Mouse (Mus musculus): ENCODE results near the gene Chka.

DNA sequence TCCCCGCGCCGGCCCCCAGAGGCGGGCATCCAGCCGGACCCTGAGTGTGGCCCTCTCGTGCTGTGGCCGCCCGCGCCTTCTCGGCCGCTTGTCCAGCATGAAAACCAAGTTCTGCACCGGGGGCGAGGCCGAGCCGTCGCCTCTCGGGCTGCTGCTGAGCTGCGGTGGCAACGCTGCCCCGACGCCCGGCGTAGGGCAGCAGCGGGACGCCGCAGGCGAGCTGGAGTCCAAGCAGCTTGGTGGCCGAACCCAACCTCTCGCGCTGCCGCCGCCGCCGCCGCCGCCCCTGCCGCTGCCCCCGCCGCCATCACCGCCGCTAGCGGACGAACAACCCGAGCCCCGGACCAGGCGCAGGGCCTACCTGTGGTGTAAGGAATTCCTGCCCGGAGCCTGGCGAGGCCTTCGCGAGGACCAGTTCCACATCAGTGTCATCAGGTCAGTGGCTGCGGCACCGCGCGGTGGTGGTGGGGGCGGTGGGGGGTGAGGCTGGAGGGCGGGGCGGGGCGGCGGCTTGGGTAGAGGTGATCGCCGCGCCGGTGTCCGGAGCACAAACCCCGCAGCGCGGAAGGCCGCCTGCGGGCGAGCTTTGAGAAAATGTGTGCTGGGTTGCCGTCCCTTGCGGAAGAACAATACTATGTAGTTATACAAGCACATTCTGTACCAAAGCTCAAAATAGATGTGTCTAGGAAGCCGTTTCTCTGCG, 557 bp downstream of the Chka start:
- TF ChIP-seq CTCF (IDR thresholded peaks at IDR 0.05) (no peak), EP300 (IDR thresholded peaks at IDR 0.05) (no peak)
